Mouse (Mus musculus): ENCODE results near the gene Cbl. TPM values are rescaled to one million over a fixed set of nuclear protein-coding genes. Genes with fewer than 3 reads are reported as not detected.
A peak's percentile ranks its signal among the peaks of the same experiment; 100 is the strongest.

The Cbl gene
- polyA plus RNA-seq, 1 experiment from 2014 or later: 27.6 TPM

DNA sequence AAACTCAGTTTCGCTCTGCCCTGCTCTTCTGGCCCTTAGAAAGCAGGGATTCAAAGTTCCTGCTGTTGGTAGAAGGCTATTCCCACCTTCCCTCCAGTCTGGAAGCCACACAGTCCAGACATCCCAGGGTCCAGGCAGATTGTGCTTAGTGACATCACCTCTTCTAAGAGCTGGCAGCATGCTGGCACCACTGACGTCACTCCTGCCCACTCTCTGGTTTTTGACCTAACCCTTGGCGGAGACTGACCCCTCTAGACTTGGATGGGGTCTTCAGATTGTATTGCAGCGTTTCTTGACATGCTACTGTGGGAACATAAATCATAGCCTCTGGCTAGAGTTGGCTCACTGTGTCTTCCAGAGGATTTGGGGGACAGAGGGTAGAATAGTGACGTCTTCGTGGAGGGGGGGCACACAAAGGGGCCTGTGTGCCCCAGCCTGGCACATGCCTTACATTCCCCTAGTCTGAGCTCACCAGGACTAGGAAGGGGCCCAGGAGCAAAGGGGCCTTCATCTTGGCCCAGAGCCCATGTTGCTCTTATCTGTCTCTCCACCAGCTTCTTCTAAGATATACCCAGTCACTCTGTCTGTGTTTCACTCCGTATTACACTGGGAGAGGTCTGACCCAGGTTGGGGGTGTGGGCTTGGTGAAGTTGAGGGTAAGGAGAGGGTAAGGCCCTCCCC is 98.0 kb downstream of the Cbl start:
- H3K27ac ChIP-seq (replicated peaks; ENCODE audit: low read depth, low read length): no peak overlapping the region
- H3K36me3 ChIP-seq (ENCODE audit: control insufficient read depth, insufficient read depth, low read length): no peaks in the 10 kb centered on the region
- H3K9me3 ChIP-seq (ENCODE audit: control insufficient read depth, low read length): no peaks in the 10 kb centered on the region
- peak overlapping the region; percentile 37 for H3K4me3 ChIP-seq (replicated peaks; ENCODE audit: low read depth, low read length)
- 62% methylated on average over 7 of the region's 7 CpGs for WGBS
- H3K27me3 ChIP-seq (ENCODE audit: control insufficient read depth, insufficient read depth, low read length): peaks cover 32% of the 10 kb centered on the region
- peak overlapping the region; percentile 79 for H3K4me2 ChIP-seq (ENCODE audit: low read length)
- H3K4me1 ChIP-seq (ENCODE audit: control insufficient read depth, insufficient read depth, low read length): peaks cover 28% of the 10 kb centered on the region
- no peak overlapping the region for H3K9ac ChIP-seq (replicated peaks; ENCODE audit: low read length)
- DNase-seq (no peak), ATAC-seq (ENCODE audit: low FRiP score, low TSS enrichment) (no peak)

DNA sequence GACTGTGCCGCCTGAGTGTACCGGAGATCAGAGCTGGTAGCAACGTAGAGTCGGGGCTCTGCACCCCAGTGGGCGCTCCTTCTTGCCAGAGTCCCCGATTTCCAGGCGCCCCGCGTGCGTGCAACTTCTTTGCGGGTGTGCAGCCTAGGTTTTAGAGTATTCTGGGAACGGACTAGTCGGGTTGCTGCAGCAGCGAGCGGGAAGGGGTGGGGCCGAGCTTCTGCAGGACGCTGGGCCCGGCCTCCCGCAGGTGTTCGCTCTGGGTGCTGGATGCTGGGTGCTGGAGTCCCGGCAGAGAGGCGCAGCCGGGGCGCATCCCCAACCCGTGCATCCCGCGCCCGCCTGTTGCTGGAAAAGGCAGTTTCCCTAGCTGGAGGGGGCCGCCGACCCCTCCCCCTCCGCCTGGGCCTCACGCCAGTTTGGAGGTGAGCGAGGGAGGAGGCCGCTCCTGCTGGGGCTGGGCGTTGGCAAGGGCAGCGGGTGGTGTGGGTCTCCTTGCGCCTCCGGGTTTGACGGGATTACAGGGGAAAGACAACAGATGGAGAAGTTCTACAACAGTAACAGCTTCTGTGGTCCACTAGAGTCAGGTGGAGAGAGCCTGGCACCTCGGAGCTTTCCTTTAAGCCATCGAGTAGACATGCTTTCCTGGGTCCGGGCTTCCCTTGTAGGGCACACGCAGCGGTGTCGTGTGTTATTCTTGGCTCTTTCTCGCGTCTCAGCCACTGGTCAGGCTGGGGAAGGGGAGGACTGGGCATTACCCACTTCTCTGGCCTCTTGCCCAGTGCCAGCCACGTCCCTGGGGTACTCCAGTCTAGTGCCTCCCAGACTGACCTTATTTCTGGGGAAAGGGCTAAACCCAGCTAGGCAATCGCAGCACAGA is 98.8 kb downstream of the Cbl start:
- 3% methylated on average over 49 of the region's 49 CpGs for WGBS

DNA sequence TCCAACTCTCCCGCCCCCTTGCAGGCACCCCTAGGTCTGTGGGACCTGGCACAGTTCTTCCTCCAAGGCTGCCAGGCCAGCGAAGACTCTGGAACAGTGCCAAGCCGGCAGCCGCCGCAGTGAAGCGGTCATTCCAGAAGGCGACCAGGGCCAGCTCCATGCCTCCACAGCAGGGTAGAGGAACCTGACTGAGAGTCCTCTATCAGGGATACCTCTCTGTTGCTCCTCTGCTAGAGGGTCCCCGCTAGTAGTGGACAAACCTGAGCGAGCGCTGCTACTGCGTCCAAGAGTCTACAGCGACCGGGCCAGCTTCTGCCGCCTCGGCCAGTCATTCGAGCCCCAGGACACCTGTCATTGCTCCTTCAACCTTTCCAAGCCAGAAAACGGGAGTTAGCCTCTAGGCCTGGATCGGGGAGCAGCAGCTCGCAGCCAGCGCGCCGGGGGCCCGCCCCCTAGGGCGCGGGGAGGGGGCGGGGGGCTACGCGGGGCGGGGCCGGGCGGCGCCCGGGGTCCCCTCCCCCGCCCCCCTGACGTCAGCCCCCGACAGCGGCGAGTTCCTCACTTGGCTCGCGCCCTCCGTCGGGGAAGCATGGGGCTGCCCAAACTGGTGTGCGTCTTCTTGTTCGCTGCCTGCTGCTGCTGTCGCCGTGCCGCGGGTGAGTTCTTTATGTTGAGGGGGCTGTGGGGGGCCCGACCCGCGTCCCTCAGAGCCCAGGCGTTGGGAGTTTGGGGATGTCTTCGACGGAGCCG is 99.6 kb downstream of the Cbl start, which contains the start of gene Mcam:
Gene Mcam, plus strand, starts transcription at position 369 of the 750 bp plus-strand sequence.
- Histone ChIP-seq H3K4me2 (ENCODE audit: low read length) (peak within 1 kb of the TSS; percentile 79), H3K9me3 (ENCODE audit: control insufficient read depth, low read length) (no peaks in the 10 kb centered on the region), H3K36me3 (ENCODE audit: control insufficient read depth, insufficient read depth, low read length) (no peaks in the 10 kb centered on the region), H3K27me3 (ENCODE audit: control insufficient read depth, insufficient read depth, low read length) (peaks cover 32% of the 10 kb centered on the region), H3K4me3 (replicated peaks; ENCODE audit: low read depth, low read length) (peak within 1 kb of the TSS; percentile 37), H3K4me1 (ENCODE audit: control insufficient read depth, insufficient read depth, low read length) (peaks cover 42% of the 10 kb centered on the region), H3K27ac (replicated peaks; ENCODE audit: low read depth, low read length) (0 out of 2 replicates have a peak within 1 kb of the TSS, but pooled peaks have one; percentile 8), H3K9ac (replicated peaks; ENCODE audit: low read length) (peak within 1 kb of the TSS; percentile 40)
- DNase-seq (peak; percentile 75), ATAC-seq (ENCODE audit: low FRiP score, low TSS enrichment) (peak; percentile 46; the same call in 1 of the 2 replicates)
- WGBS: 1% methylated on average over 49 of the region's 55 CpGs

More for the DNA sequence above, 98.8 kb downstream of the Cbl start:
- peaks cover 36% of the 10 kb centered on the region for H3K4me1 ChIP-seq (ENCODE audit: control insufficient read depth, insufficient read depth, low read length)
- DNase-seq: peak; percentile 51
- H3K4me3 ChIP-seq (replicated peaks; ENCODE audit: low read depth, low read length): peak overlapping the region; percentile 37
- H3K36me3 ChIP-seq (ENCODE audit: control insufficient read depth, insufficient read depth, low read length): no peaks in the 10 kb centered on the region
- ATAC-seq (ENCODE audit: low FRiP score, low TSS enrichment): no peak
- peak overlapping the region; percentile 79 for H3K4me2 ChIP-seq (ENCODE audit: low read length)
- no peaks in the 10 kb centered on the region for H3K9me3 ChIP-seq (ENCODE audit: control insufficient read depth, low read length)
- peak overlapping the region; percentile 40 for H3K9ac ChIP-seq (replicated peaks; ENCODE audit: low read length)
- H3K27me3 ChIP-seq (ENCODE audit: control insufficient read depth, insufficient read depth, low read length): peaks cover 32% of the 10 kb centered on the region
- H3K27ac ChIP-seq (replicated peaks; ENCODE audit: low read depth, low read length): 0 out of 2 replicates have a peak overlapping the region, but pooled peaks have one; percentile 8

DNA sequence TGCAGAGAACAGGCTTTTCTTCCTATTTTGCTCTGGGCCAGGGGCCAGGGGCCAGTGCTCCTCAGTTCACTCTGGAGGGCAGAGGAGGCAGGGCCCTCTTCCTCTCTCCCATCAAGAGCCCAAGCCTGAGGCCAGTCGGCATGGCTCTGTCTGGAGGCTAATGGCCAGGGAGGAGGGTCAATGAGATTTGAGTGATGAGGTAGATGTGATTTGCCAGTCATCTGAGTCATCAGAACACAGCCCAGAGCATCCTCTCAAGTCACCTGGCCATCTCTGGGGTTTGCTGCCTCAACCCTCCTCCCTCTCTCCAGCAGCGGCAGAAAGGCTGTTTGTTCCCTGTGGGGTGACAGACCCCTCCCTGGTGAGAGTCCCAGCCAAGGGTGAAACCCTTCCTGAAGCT is 100.6 kb downstream of the Cbl start:
- Histone ChIP-seq H3K9me3 (ENCODE audit: control insufficient read depth, low read length) (no peaks in the 10 kb centered on the region), H3K4me3 (replicated peaks; ENCODE audit: low read depth, low read length) (no peak overlapping the region), H3K4me2 (ENCODE audit: low read length) (peak overlapping the region; percentile 79), H3K4me1 (ENCODE audit: control insufficient read depth, insufficient read depth, low read length) (peaks cover 42% of the 10 kb centered on the region), H3K9ac (replicated peaks; ENCODE audit: low read length) (no peak overlapping the region), H3K36me3 (ENCODE audit: control insufficient read depth, insufficient read depth, low read length) (no peaks in the 10 kb centered on the region), H3K27ac (replicated peaks; ENCODE audit: low read depth, low read length) (no peak overlapping the region), H3K27me3 (ENCODE audit: control insufficient read depth, insufficient read depth, low read length) (peaks cover 32% of the 10 kb centered on the region)
- no peak for DNase-seq
- 5% methylated on average over 2 of the region's 2 CpGs for WGBS
- ATAC-seq (ENCODE audit: low FRiP score, low TSS enrichment): no peak

DNA sequence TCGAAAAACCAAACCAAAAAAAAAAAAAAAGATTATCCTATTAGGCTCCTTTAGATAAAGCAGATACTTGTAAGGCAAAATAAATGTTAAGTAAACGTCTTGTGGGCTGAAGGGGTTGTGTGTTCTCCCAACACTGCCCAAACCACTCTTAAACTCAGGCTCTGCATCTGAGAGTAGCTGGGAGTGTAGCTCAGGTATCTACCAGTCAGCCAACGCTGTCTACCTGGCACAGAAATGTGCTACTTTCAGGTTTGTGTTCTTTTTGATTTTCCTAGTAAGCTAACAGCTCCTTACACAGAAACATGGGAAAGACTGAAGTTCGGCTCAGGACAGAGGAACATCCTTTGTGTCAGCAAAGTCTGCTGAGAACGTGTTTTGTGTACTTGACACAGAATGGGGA is 101.6 kb downstream of the Cbl start:
- Histone ChIP-seq H3K4me3 (replicated peaks; ENCODE audit: low read depth, low read length) (no peak overlapping the region), H3K9me3 (ENCODE audit: control insufficient read depth, low read length) (no peaks in the 10 kb centered on the region), H3K27ac (replicated peaks; ENCODE audit: low read depth, low read length) (no peak overlapping the region), H3K4me1 (ENCODE audit: control insufficient read depth, insufficient read depth, low read length) (peaks cover 42% of the 10 kb centered on the region), H3K9ac (replicated peaks; ENCODE audit: low read length) (no peak overlapping the region), H3K4me2 (ENCODE audit: low read length) (no peak overlapping the region), H3K27me3 (ENCODE audit: control insufficient read depth, insufficient read depth, low read length) (peaks cover 32% of the 10 kb centered on the region), H3K36me3 (ENCODE audit: control insufficient read depth, insufficient read depth, low read length) (no peaks in the 10 kb centered on the region)
- 65% methylated on average over 5 of the region's 5 CpGs for WGBS
- ATAC-seq (ENCODE audit: low FRiP score, low TSS enrichment) (no peak), DNase-seq (no peak)

DNA sequence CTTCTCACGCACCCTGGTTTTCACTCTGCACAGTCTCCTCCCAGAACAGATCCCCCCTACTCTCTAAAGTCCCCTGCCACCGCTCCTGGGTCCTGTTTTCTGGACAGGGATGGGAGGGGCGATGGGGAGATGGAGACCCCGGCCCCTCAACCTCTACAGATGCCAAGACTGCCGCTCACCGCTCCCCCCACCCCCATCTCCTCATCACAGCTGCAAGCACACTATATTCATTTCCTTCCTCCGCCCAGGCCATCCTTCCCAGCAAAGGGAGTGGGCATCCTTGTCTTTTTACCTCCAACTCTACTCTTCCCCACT is 102.6 kb downstream of the Cbl start:
- peaks cover 32% of the 10 kb centered on the region for H3K27me3 ChIP-seq (ENCODE audit: control insufficient read depth, insufficient read depth, low read length)
- WGBS: 41% methylated on average over 7 of the region's 7 CpGs
- no peak for DNase-seq
- H3K4me3 ChIP-seq (replicated peaks; ENCODE audit: low read depth, low read length): no peak overlapping the region
- H3K9ac ChIP-seq (replicated peaks; ENCODE audit: low read length): no peak overlapping the region
- H3K4me2 ChIP-seq (ENCODE audit: low read length): no peak overlapping the region
- H3K4me1 ChIP-seq (ENCODE audit: control insufficient read depth, insufficient read depth, low read length): peaks cover 41% of the 10 kb centered on the region
- H3K27ac ChIP-seq (replicated peaks; ENCODE audit: low read depth, low read length): no peak overlapping the region
- ATAC-seq (ENCODE audit: low FRiP score, low TSS enrichment): no peak
- no peaks in the 10 kb centered on the region for H3K9me3 ChIP-seq (ENCODE audit: control insufficient read depth, low read length)
- no peaks in the 10 kb centered on the region for H3K36me3 ChIP-seq (ENCODE audit: control insufficient read depth, insufficient read depth, low read length)

DNA sequence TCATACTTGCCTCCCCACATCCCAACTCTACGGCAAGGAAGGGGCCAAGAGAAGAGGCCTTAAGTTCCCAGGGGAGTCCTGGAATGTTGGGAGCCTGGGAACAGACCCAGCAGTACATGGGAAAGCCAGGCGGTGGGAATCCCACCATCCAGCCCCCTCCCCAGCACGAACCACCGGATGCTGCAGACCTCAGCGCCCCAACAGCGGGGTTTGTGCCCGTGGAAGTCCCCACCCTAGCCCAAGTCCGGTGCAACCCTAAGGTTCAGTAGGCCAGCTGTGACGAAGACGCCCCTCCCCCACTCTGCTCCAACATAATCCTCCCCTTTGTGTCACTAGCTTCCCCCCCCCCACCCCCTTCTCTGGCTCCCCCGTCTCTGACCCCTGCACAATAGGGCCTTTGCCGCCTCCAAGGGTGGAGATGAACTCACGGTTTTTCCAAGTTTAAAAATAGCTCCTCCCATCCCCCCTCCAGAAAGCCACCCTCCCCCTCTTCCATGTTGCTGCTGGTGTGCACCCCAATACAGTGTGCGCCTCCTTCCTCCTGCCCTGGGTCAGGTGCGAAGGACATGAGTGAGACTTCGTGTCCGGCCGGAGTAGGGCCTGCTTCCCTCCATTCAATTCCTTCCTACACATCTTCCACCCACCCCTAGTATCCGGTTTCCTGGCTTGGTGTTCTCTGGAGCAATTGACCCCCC is 103.1 kb downstream of the Cbl start:
- no peaks in the 10 kb centered on the region for H3K9me3 ChIP-seq (ENCODE audit: control insufficient read depth, low read length)
- ATAC-seq (ENCODE audit: low FRiP score, low TSS enrichment) (peak; percentile 25; the same call in 1 of the 2 replicates), DNase-seq (peak; percentile 34)
- H3K4me2 ChIP-seq (ENCODE audit: low read length): peak overlapping the region; percentile 59
- 8% methylated on average over 19 of the region's 19 CpGs for WGBS
- peaks cover 28% of the 10 kb centered on the region for H3K27me3 ChIP-seq (ENCODE audit: control insufficient read depth, insufficient read depth, low read length)
- 0 out of 2 replicates have a peak overlapping the region, but pooled peaks have one; percentile 26 for H3K27ac ChIP-seq (replicated peaks; ENCODE audit: low read depth, low read length)
- peaks cover 36% of the 10 kb centered on the region for H3K4me1 ChIP-seq (ENCODE audit: control insufficient read depth, insufficient read depth, low read length)
- no peaks in the 10 kb centered on the region for H3K36me3 ChIP-seq (ENCODE audit: control insufficient read depth, insufficient read depth, low read length)
- H3K4me3 ChIP-seq (replicated peaks; ENCODE audit: low read depth, low read length): peak overlapping the region; percentile 29; the same call in 1 of the 2 replicates
- no peak overlapping the region; the same call in 1 of the 2 replicates for H3K9ac ChIP-seq (replicated peaks; ENCODE audit: low read length)

DNA sequence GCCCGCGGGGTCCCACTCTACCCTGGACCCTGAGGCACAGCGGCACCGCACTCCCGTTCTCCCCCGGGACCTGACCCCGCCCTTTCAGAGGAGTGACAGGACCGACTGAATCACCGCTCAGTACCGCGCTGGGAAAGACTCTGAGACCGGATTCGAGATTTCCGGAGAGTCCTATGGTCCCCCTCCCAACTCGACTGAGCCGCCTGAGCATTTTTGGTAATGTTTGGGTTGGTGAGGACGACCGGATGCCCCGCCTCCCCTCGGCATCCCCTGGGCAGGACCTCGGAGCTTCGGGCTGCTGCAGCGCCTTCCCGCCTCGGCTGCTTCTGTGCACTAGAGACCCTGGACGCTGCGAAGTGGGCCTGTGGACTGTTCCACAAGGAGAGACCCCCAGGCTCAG is 103.8 kb downstream of the Cbl start:
- peaks cover 21% of the 10 kb centered on the region for H3K27me3 ChIP-seq (ENCODE audit: control insufficient read depth, insufficient read depth, low read length)
- peak; percentile 62 for DNase-seq
- peak overlapping the region; percentile 29 for H3K4me3 ChIP-seq (replicated peaks; ENCODE audit: low read depth, low read length)
- peak overlapping the region; percentile 59 for H3K4me2 ChIP-seq (ENCODE audit: low read length)
- H3K27ac ChIP-seq (replicated peaks; ENCODE audit: low read depth, low read length): 0 out of 2 replicates have a peak overlapping the region, but pooled peaks have one; percentile 26
- WGBS: under 1% methylated on average over 27 of the region's 27 CpGs
- ATAC-seq (ENCODE audit: low FRiP score, low TSS enrichment): peak; percentile 25; the same call in 1 of the 2 replicates
- peaks cover 29% of the 10 kb centered on the region for H3K4me1 ChIP-seq (ENCODE audit: control insufficient read depth, insufficient read depth, low read length)
- H3K9ac ChIP-seq (replicated peaks; ENCODE audit: low read length): peak overlapping the region; percentile 34
- H3K36me3 ChIP-seq (ENCODE audit: control insufficient read depth, insufficient read depth, low read length): no peaks in the 10 kb centered on the region
- no peaks in the 10 kb centered on the region for H3K9me3 ChIP-seq (ENCODE audit: control insufficient read depth, low read length)
